Mouse (Mus musculus) ES-Bruce4 (cell line): ENCODE measurements around the gene Cap2.

ENCODE experiments used
- CTCF ChIP-seq: IDR thresholded peaks from one replicate; pipeline ENCODE4 v1.8.1; 2011; ENCODE audit warnings: low read depth, low read length
- POLR2A ChIP-seq: IDR thresholded peaks from one replicate; pipeline ENCODE4 v1.8.1; 2011; ENCODE audit warnings: low read length; ENCODE audit not compliant: insufficient read depth

- TF ChIP-seq CTCF: no peak
- no peak for TF ChIP-seq POLR2A
Observed at GRCm38 (mm10) chr13:46695932-46696331, 194.3 kb downstream of the Cap2 start.
